In the genomic region with DNA sequence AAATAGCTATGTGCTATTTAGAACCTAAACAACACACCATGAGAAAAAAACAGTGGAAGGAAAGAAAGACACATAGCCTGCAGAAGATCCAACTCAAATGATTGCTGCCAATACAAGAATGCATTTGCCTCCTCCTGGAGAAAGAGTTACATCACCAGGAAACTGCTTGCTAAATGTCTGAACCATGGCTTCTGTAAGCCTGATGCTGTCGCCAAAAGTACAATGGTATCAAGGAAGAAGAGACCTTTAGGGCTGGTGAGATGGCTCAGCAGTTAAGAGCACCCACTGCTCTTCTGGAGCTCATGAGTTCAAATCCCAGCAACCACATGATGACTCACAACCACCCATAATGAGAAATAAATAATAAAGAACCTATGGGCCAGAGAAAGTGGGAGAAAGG, we compare ENCODE assay signal across 16 mouse cellular contexts.
"Had no signal": no experiment of that assay in that cellular context is flagged by ENCODE, and none has a peak within 500 bp of the region (broad histone marks: within the 10 kb centered on the region; RNA-seq: fewer than 3 reads in every experiment).

No protein-coding gene starts in this region.

- ATAC-seq: hindbrain, postnatal 0 days; intestine, embryonic 16.5 days; liver, postnatal 0 days had no signal

- DNase-seq: gastrocnemius, adult 2 months; gastrocnemius, postnatal 10 days; gastrocnemius, postnatal 25 days; heart, adult 18-20 months; kidney, adult 11 months; kidney, adult 2 months; kidney, adult 9 months; kidney, postnatal 14 days; kidney, postnatal 36 days; layer of hippocampus, adult 9-11 months; layer of hippocampus, postnatal 36 days; left cerebral cortex, postnatal 4 days; liver, embryonic 13.5 days; liver, postnatal 0 days had no signal
